Mouse (Mus musculus): ENCODE results near the gene Ctdspl. TPM values are rescaled to one million over a fixed set of nuclear protein-coding genes. Genes with fewer than 3 reads are reported as not detected.
A peak's percentile ranks its signal among the peaks of the same experiment; 100 is the strongest.

Gene Ctdspl
- polyA plus RNA-seq, 1 experiment from 2014 or later = 17.6 TPM

- Histone ChIP-seq H3K27ac (ENCODE audit: low read length) (no peak overlapping the region), H3K9ac (ENCODE audit: low read length) (no peak overlapping the region), H3K27me3 (ENCODE audit: control insufficient read depth, insufficient read depth, low read length) (no peaks in the 10 kb centered on the region), H3K9me3 (replicated peaks; ENCODE audit: control insufficient read depth, low read length) (no peaks in the 10 kb centered on the region), H3K4me1 (ENCODE audit: control insufficient read depth, insufficient read depth, low read length) (peaks cover 13% of the 10 kb centered on the region), H3K4me3 (replicated peaks; ENCODE audit: low read length) (no peak overlapping the region), H3K36me3 (ENCODE audit: control insufficient read depth, insufficient read depth, low read length) (no peaks in the 10 kb centered on the region), H3K4me2 (ENCODE audit: low read depth, low read length) (no peak overlapping the region)
- ATAC-seq (ENCODE audit: insufficient read depth, low FRiP score) = no peak
- WGBS = 93% methylated on average over 8 of the region's 8 CpGs
Observed at GRCm38 (mm10) chr9:118887734-118888133, 38.5 kb upstream of the Ctdspl start.

GRCm38 (mm10) chr9:118890149-118890548 lies 36.1 kb upstream of the Ctdspl start:
- Histone ChIP-seq H3K27ac (ENCODE audit: low read length) (no peak overlapping the region), H3K27me3 (ENCODE audit: control insufficient read depth, insufficient read depth, low read length) (no peaks in the 10 kb centered on the region), H3K9me3 (replicated peaks; ENCODE audit: control insufficient read depth, low read length) (no peaks in the 10 kb centered on the region), H3K4me3 (replicated peaks; ENCODE audit: low read length) (no peak overlapping the region), H3K36me3 (ENCODE audit: control insufficient read depth, insufficient read depth, low read length) (no peaks in the 10 kb centered on the region), H3K4me2 (ENCODE audit: low read depth, low read length) (no peak overlapping the region), H3K9ac (ENCODE audit: low read length) (no peak overlapping the region), H3K4me1 (ENCODE audit: control insufficient read depth, insufficient read depth, low read length) (peaks cover 13% of the 10 kb centered on the region)
- ATAC-seq (ENCODE audit: insufficient read depth, low FRiP score) = no peak
- 72% methylated on average over 4 of the region's 4 CpGs for WGBS

GRCm38 (mm10) chr9:118890645-118891044 lies 35.6 kb upstream of the Ctdspl start:
- WGBS = 32% methylated on average over 2 of the region's 2 CpGs
- no peak for ATAC-seq (ENCODE audit: insufficient read depth, low FRiP score)
- H3K27ac ChIP-seq (ENCODE audit: low read length) = peak overlapping the region; percentile 52; the same call in 1 of the 2 replicates

GRCm38 (mm10) chr9:118891068-118891467 lies 35.2 kb upstream of the Ctdspl start:
- no peak for ATAC-seq (ENCODE audit: insufficient read depth, low FRiP score)
- H3K4me2 ChIP-seq (ENCODE audit: low read depth, low read length) = no peak overlapping the region
- no peak overlapping the region for H3K4me3 ChIP-seq (replicated peaks; ENCODE audit: low read length)
- peak overlapping the region; percentile 52 for H3K27ac ChIP-seq (ENCODE audit: low read length)
- H3K9ac ChIP-seq (ENCODE audit: low read length) = no peak overlapping the region
- no peaks in the 10 kb centered on the region for H3K27me3 ChIP-seq (ENCODE audit: control insufficient read depth, insufficient read depth, low read length)
- H3K4me1 ChIP-seq (ENCODE audit: control insufficient read depth, insufficient read depth, low read length) = peaks cover 13% of the 10 kb centered on the region
- H3K36me3 ChIP-seq (ENCODE audit: control insufficient read depth, insufficient read depth, low read length) = no peaks in the 10 kb centered on the region
- no peaks in the 10 kb centered on the region for H3K9me3 ChIP-seq (replicated peaks; ENCODE audit: control insufficient read depth, low read length)
- 72% methylated on average over 6 of the region's 6 CpGs for WGBS

More at GRCm38 (mm10) chr9:118890645-118891044, 35.6 kb upstream of the Ctdspl start:
- no peaks in the 10 kb centered on the region for H3K9me3 ChIP-seq (replicated peaks; ENCODE audit: control insufficient read depth, low read length)
- no peak overlapping the region for H3K4me3 ChIP-seq (replicated peaks; ENCODE audit: low read length)
- no peaks in the 10 kb centered on the region for H3K36me3 ChIP-seq (ENCODE audit: control insufficient read depth, insufficient read depth, low read length)
- no peak overlapping the region for H3K9ac ChIP-seq (ENCODE audit: low read length)
- no peak overlapping the region for H3K4me2 ChIP-seq (ENCODE audit: low read depth, low read length)
- H3K4me1 ChIP-seq (ENCODE audit: control insufficient read depth, insufficient read depth, low read length) = peaks cover 13% of the 10 kb centered on the region
- no peaks in the 10 kb centered on the region for H3K27me3 ChIP-seq (ENCODE audit: control insufficient read depth, insufficient read depth, low read length)

GRCm38 (mm10) chr9:118891593-118891992 lies 34.7 kb upstream of the Ctdspl start:
- Histone ChIP-seq H3K9ac (ENCODE audit: low read length) (peak overlapping the region; percentile 12; the same call in 1 of the 2 replicates), H3K9me3 (replicated peaks; ENCODE audit: control insufficient read depth, low read length) (no peaks in the 10 kb centered on the region), H3K36me3 (ENCODE audit: control insufficient read depth, insufficient read depth, low read length) (no peaks in the 10 kb centered on the region), H3K27me3 (ENCODE audit: control insufficient read depth, insufficient read depth, low read length) (no peaks in the 10 kb centered on the region), H3K4me3 (replicated peaks; ENCODE audit: low read length) (no peak overlapping the region), H3K27ac (ENCODE audit: low read length) (peak overlapping the region; percentile 52), H3K4me2 (ENCODE audit: low read depth, low read length) (no peak overlapping the region), H3K4me1 (ENCODE audit: control insufficient read depth, insufficient read depth, low read length) (peaks cover 13% of the 10 kb centered on the region)
- ATAC-seq (ENCODE audit: insufficient read depth, low FRiP score) = no peak
- 47% methylated on average over 9 of the region's 9 CpGs for WGBS

GRCm38 (mm10) chr9:118895101-118895500 lies 31.2 kb upstream of the Ctdspl start:
- no peak overlapping the region for H3K4me2 ChIP-seq (ENCODE audit: low read depth, low read length)
- no peak overlapping the region for H3K9ac ChIP-seq (ENCODE audit: low read length)
- peaks cover 16% of the 10 kb centered on the region for H3K4me1 ChIP-seq (ENCODE audit: control insufficient read depth, insufficient read depth, low read length)
- no peak overlapping the region for H3K4me3 ChIP-seq (replicated peaks; ENCODE audit: low read length)
- H3K9me3 ChIP-seq (replicated peaks; ENCODE audit: control insufficient read depth, low read length) = no peaks in the 10 kb centered on the region
- ATAC-seq (ENCODE audit: insufficient read depth, low FRiP score) = no peak
- H3K36me3 ChIP-seq (ENCODE audit: control insufficient read depth, insufficient read depth, low read length) = no peaks in the 10 kb centered on the region
- H3K27me3 ChIP-seq (ENCODE audit: control insufficient read depth, insufficient read depth, low read length) = no peaks in the 10 kb centered on the region
- no peak overlapping the region for H3K27ac ChIP-seq (ENCODE audit: low read length)
- WGBS = 68% methylated on average over 2 of the region's 2 CpGs

GRCm38 (mm10) chr9:118900677-118901076 lies 25.6 kb upstream of the Ctdspl start:
- Histone ChIP-seq H3K9me3 (replicated peaks; ENCODE audit: control insufficient read depth, low read length) (no peaks in the 10 kb centered on the region), H3K4me2 (ENCODE audit: low read depth, low read length) (no peak overlapping the region), H3K36me3 (ENCODE audit: control insufficient read depth, insufficient read depth, low read length) (no peaks in the 10 kb centered on the region), H3K4me1 (ENCODE audit: control insufficient read depth, insufficient read depth, low read length) (0 out of 2 replicates have a peak, but pooled peaks cover 3% of the 10 kb centered on the region), H3K9ac (ENCODE audit: low read length) (no peak overlapping the region), H3K27ac (ENCODE audit: low read length) (no peak overlapping the region), H3K27me3 (ENCODE audit: control insufficient read depth, insufficient read depth, low read length) (no peaks in the 10 kb centered on the region), H3K4me3 (replicated peaks; ENCODE audit: low read length) (no peak overlapping the region)
- WGBS = 62% methylated on average over 2 of the region's 2 CpGs
- no peak for ATAC-seq (ENCODE audit: insufficient read depth, low FRiP score)

GRCm38 (mm10) chr9:118901917-118902316 lies 24.3 kb upstream of the Ctdspl start:
- Histone ChIP-seq H3K4me2 (ENCODE audit: low read depth, low read length) (no peak overlapping the region), H3K9ac (ENCODE audit: low read length) (no peak overlapping the region), H3K9me3 (replicated peaks; ENCODE audit: control insufficient read depth, low read length) (no peaks in the 10 kb centered on the region), H3K4me3 (replicated peaks; ENCODE audit: low read length) (no peak overlapping the region), H3K27me3 (ENCODE audit: control insufficient read depth, insufficient read depth, low read length) (no peaks in the 10 kb centered on the region), H3K27ac (ENCODE audit: low read length) (no peak overlapping the region), H3K4me1 (ENCODE audit: control insufficient read depth, insufficient read depth, low read length) (0 out of 2 replicates have a peak, but pooled peaks cover 3% of the 10 kb centered on the region), H3K36me3 (ENCODE audit: control insufficient read depth, insufficient read depth, low read length) (no peaks in the 10 kb centered on the region)
- 79% methylated on average over 6 of the region's 6 CpGs for WGBS
- no peak for ATAC-seq (ENCODE audit: insufficient read depth, low FRiP score)

- WGBS = 48% methylated on average over 18 of the region's 18 CpGs
Observed at GRCm38 (mm10) chr9:118907934-118908620, 18.2 kb upstream of the Ctdspl start.

More at GRCm38 (mm10) chr9:118907934-118908620, 18.2 kb upstream of the Ctdspl start:
- Histone ChIP-seq H3K9me3 (replicated peaks; ENCODE audit: control insufficient read depth, low read length) (no peaks in the 10 kb centered on the region), H3K36me3 (ENCODE audit: control insufficient read depth, insufficient read depth, low read length) (no peaks in the 10 kb centered on the region), H3K4me2 (ENCODE audit: low read depth, low read length) (no peak overlapping the region), H3K27me3 (ENCODE audit: control insufficient read depth, insufficient read depth, low read length) (no peaks in the 10 kb centered on the region), H3K4me3 (replicated peaks; ENCODE audit: low read length) (no peak overlapping the region), H3K9ac (ENCODE audit: low read length) (no peak overlapping the region), H3K27ac (ENCODE audit: low read length) (no peak overlapping the region), H3K4me1 (ENCODE audit: control insufficient read depth, insufficient read depth, low read length) (0 out of 2 replicates have a peak, but pooled peaks cover 3% of the 10 kb centered on the region)
- no peak for ATAC-seq (ENCODE audit: insufficient read depth, low FRiP score)

Measured in stomach, embryonic 16.5 days (tissue).